Comparison of ENCODE assay signal across 8 mouse cellular contexts in the genomic region with DNA sequence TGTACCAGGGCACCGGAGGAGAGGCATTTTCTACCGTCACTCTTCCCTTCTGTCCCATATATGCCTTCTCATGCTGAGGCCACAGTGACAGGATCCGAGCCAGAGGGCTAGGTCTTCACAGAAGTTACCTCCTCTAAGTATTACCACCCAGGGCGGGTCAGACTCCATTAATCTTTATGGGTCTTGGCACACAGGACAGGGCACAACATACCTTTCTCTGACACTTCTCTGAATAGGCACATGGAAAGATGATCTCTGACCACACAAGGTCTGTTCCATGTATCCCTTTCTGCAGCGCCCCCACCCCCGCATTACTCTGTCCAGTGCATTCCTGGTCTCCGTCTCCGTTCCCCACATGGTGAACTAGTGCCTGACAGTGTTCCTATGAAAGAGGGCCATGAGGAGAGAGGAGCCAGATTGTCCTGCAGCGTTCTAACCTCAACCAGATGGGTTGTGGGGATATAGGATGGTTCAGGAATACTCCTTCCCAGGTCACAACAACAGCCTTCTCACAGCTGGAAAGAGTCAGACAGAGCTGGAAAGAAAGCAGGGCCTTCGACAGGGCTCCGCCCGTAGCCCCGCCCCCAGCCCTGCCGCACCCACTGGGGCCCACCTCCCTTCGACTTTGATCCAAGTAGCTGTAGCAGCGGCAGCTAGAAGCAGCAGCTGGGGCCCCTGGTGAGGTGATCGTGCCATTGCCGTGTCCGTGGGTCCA. TPM values are rescaled to one million over a fixed set of nuclear protein-coding genes. Genes with fewer than 3 reads are reported as not detected.
DNase-seq lines count a peak whose midpoint lies in the region; ATAC-seq and TF ChIP-seq lines count a peak whose summit lies in the region.

A gene (plus strand): TSS at position 622 of the 715 bp plus-strand sequence.

- ATAC-seq in hindbrain, embryonic 15.5 days (ENCODE audit: low FRiP score, low read depth) = 0 out of 2 replicates have a peak, but pooled peaks have one; percentile 49
- ATAC-seq in liver, embryonic 11.5 days (replicated peaks; ENCODE audit: low FRiP score) = peak; percentile 79

- peaks cover 27% of the 10 kb centered on the region for H3K27me3 ChIP-seq in CH12.LX (replicated peaks)
- no peaks in the 10 kb centered on the region for H3K27me3 ChIP-seq in hindbrain, embryonic 15.5 days
- 0 out of 2 replicates have a peak, but pooled peaks cover 2% of the 10 kb centered on the region for H3K27me3 ChIP-seq in liver, embryonic 11.5 days (replicated peaks; ENCODE audit: control insufficient read depth, insufficient read depth, low read length)

- TF ChIP-seq POLR2A in CH12.LX (IDR thresholded peaks at IDR 0.05; ENCODE audit: low read depth, low read length) = no peak

- DNase-seq in CH12.LX (ENCODE audit: extremely low read depth) = no peak
- peak; percentile 22 for DNase-seq in brain, adult 2 months (ENCODE audit: low read depth, low spot score)
- peak; percentile 77 for DNase-seq in gastrocnemius, postnatal 10 days
- peak; percentile 82 for DNase-seq in liver, embryonic 11.5 days (ENCODE audit: low spot score)
- DNase-seq in neural tube, embryonic 10.5 days (ENCODE audit: extremely low spot score, low spot score) = peak; percentile 65
- peak; percentile 90 for DNase-seq in urinary bladder, postnatal 14 days (ENCODE audit: low spot score)
- DNase-seq in cerebellum, postnatal 4 days (ENCODE audit: low spot score in 2 of 2) = no peak

- TF ChIP-seq RAD21 in CH12.LX (IDR thresholded peaks at IDR 0.05; ENCODE audit: low read depth, low read length) = no peak

- H3K4me2 ChIP-seq in CH12.LX (ENCODE audit: insufficient read depth, low read depth, poor library complexity, severe bottlenecking) = peak within 1 kb of the TSS; percentile 39; the same call in 1 of the 2 replicates
- peak within 1 kb of the TSS; percentile 53 for H3K4me2 ChIP-seq in hindbrain, embryonic 15.5 days
- H3K4me2 ChIP-seq in liver, embryonic 11.5 days = peak within 1 kb of the TSS; percentile 71

- no peak within 1 kb of the TSS for H3K4me3 ChIP-seq in CH12.LX (replicated peaks in 1 of 3; ENCODE audit: low read depth in 2 of 3, low read length in 2 of 3, poor library complexity in 1 of 3)
- peak within 1 kb of the TSS; percentile 26 for H3K4me3 ChIP-seq in hindbrain, embryonic 15.5 days
- H3K4me3 ChIP-seq in liver, embryonic 11.5 days (ENCODE audit: low read depth, low read length) = peak within 1 kb of the TSS; percentile 36

- H3K27ac ChIP-seq in CH12.LX (ENCODE audit: insufficient read depth, low read depth) = no peak within 1 kb of the TSS
- no peak within 1 kb of the TSS for H3K27ac ChIP-seq in hindbrain, embryonic 15.5 days (replicated peaks)
- H3K27ac ChIP-seq in liver, embryonic 11.5 days (ENCODE audit: low read depth, low read length) = no peak within 1 kb of the TSS

- TF ChIP-seq EP300 in CH12.LX (IDR thresholded peaks at IDR 0.05; ENCODE audit: low read length) = no peak

- H3K79me2 ChIP-seq in CH12.LX (replicated peaks; ENCODE audit: control insufficient read depth, extremely low read depth, insufficient read depth, poor library complexity, severe bottlenecking) = no peaks in the 10 kb centered on the region

- H3K9ac ChIP-seq in CH12.LX (ENCODE audit: insufficient read depth, low read depth) = no peak within 1 kb of the TSS
- peak within 1 kb of the TSS; percentile 20; the same call in 1 of the 2 replicates for H3K9ac ChIP-seq in hindbrain, embryonic 15.5 days
- H3K9ac ChIP-seq in liver, embryonic 11.5 days (ENCODE audit: low read depth, low read length) = peak within 1 kb of the TSS; percentile 42

- 20% methylated on average over 19 of the region's 19 CpGs for WGBS in hindbrain, embryonic 15.5 days
- WGBS in liver, embryonic 11.5 days = 21% methylated on average over 19 of the region's 19 CpGs

- dilution Hi-C loops in CH12.LX (cut with MboI; ENCODE audit: extremely low pct_ligation_motif_present, extremely low pct_unique_long_range_greater_than_20kb, low sequenced_read_pairs) = no loop called here

- H3K9me3 ChIP-seq in CH12.LX (replicated peaks; ENCODE audit: low read length) = no peaks in the 10 kb centered on the region
- H3K9me3 ChIP-seq in hindbrain, embryonic 15.5 days = no peaks in the 10 kb centered on the region
- no peaks in the 10 kb centered on the region for H3K9me3 ChIP-seq in liver, embryonic 11.5 days (ENCODE audit: control insufficient read depth, low read length)

- peaks cover 3 to 9% of the 10 kb centered on the region in 2 experiments; a peak in 2 of 4 replicates for H3K4me1 ChIP-seq in CH12.LX (ENCODE audit: control insufficient read depth in 1 of 2, insufficient read depth in 2 of 2)
- peaks cover 18% of the 10 kb centered on the region for H3K4me1 ChIP-seq in hindbrain, embryonic 15.5 days (replicated peaks)
- H3K4me1 ChIP-seq in liver, embryonic 11.5 days (replicated peaks; ENCODE audit: control insufficient read depth, insufficient read depth, low read length) = peaks cover 24% of the 10 kb centered on the region

- H3K36me3 ChIP-seq in CH12.LX (replicated peaks in 1 of 2; ENCODE audit: control insufficient read depth in 1 of 2, insufficient read depth in 1 of 2, low read length in 1 of 2) = peaks cover 18 to 23% of the 10 kb centered on the region in 2 experiments
- no peaks in the 10 kb centered on the region for H3K36me3 ChIP-seq in hindbrain, embryonic 15.5 days
- H3K36me3 ChIP-seq in liver, embryonic 11.5 days (ENCODE audit: control insufficient read depth, insufficient read depth, low read length) = no peaks in the 10 kb centered on the region

- TF ChIP-seq CTCF in CH12.LX (conservative IDR thresholded peaks at IDR 0.05 in 1 of 2, IDR thresholded peaks at IDR 0.05 in 1 of 2; ENCODE audit: low read depth in 2 of 2, low read length in 2 of 2) = no peak

- in situ Hi-C loops in CH12.LX (cut with MboI; ENCODE audit: low pct_ligation_motif_present, low pct_unique_long_range_greater_than_20kb, low sequenced_read_pairs) = no loop called here

TF ChIP-seq in CH12.LX, 34 proteins besides CTCF, POLR2A, EP300 and RAD21:
- no peak for TF ChIP-seq MAZ (IDR thresholded peaks at IDR 0.05; ENCODE audit: low read depth, low read length)
- no peak for TF ChIP-seq MAFK (IDR thresholded peaks at IDR 0.05; ENCODE audit: insufficient replicate concordance, low read length)
- TF ChIP-seq ETS1 (conservative IDR thresholded peaks at IDR 0.05; ENCODE audit: low read depth, low read length) = no peak
- no peak for TF ChIP-seq JUN (IDR thresholded peaks at IDR 0.05; ENCODE audit: insufficient read depth, low read depth, low read length)
- no peak for TF ChIP-seq MXI1 (IDR thresholded peaks at IDR 0.05; ENCODE audit: low read depth, low read length)
- TF ChIP-seq CHD2 (IDR thresholded peaks at IDR 0.05; ENCODE audit: low read length) = no peak
- no peak for TF ChIP-seq NRF1 (IDR thresholded peaks at IDR 0.05; ENCODE audit: low read depth, low read length)
TF ChIP-seq in CH12.LX: peak in this region for 0.

RNA-seq across cellular contexts. Expression of the gene that starts here (rescaled TPM):
- total RNA-seq in CH12.LX (2012; rRNA removed) (not detected in 2 replicates), CH12.LX (2014; rRNA removed) (not detected in 2 replicates)
- not detected in 2 replicates for polyA plus RNA-seq in CH12.LX (2012; ENCODE audit: insufficient read length, low read depth)
- total RNA-seq in gastrocnemius, postnatal 10 days (2021) = 1 to 10 TPM; 1.9 to 5.6 TPM
- polyA plus RNA-seq in hindbrain, embryonic 15.5 days (2015; fragmentation: Nextera tagmentation; extraction: Ambion mirVana) = 1.4 and 1.9 TPM in 2 replicates
- 1.3 and 1.5 TPM in 2 replicates for polyA plus RNA-seq in liver, embryonic 11.5 days (2014; fragmentation: Nextera tagmentation; extraction: Ambion mirVana)

Comparison
In these comparisons a context has a peak if more than half of its experiments do, and no peak if none do; other contexts are left out.
1. DNase-seq: peak in brain, adult 2 months (single experiment), gastrocnemius, postnatal 10 days (single experiment), liver, embryonic 11.5 days (single experiment), neural tube, embryonic 10.5 days (single experiment) and urinary bladder, postnatal 14 days (single experiment); none in CH12.LX (single experiment) and cerebellum, postnatal 4 days (0 of 2).
2. H3K4me3 ChIP-seq: peak in hindbrain, embryonic 15.5 days (single experiment) and liver, embryonic 11.5 days (single experiment); none in CH12.LX (0 of 3).
3. Peak in every context shown above with its lines, with median percentiles within 50 percentile points of each other: H3K4me2 ChIP-seq.